Mouse (Mus musculus) G1E (cell line): ENCODE measurements around the gene Abhd14b. TPM values are rescaled to one million over a fixed set of nuclear protein-coding genes. Genes with fewer than 3 reads are reported as not detected.

Experiments
- ATAC-seq: 2 replicates; pipeline ENCODE4 v1.8.0; 2016; ENCODE audit warnings: mild to moderate bottlenecking; ENCODE audit not compliant: insufficient number of reproducible peaks, poor library complexity, low FRiP score, severe bottlenecking; ENCODE audit errors: extremely low read depth
- DNase-seq: peaks from one replicate; pipeline ENCODE4 v3.0.0; 2012; ENCODE audit warnings: low spot score
- H3K27me3 ChIP-seq: 2 replicates; pipeline ENCODE4 v1.6.1; 2012; ENCODE audit warnings: mild to moderate bottlenecking, low read length, inconsistent platforms; ENCODE audit not compliant: insufficient read depth
- H3K36me3 ChIP-seq: replicated peaks from 2 replicates; pipeline ENCODE3; 2012; ENCODE audit warnings: mild to moderate bottlenecking, inconsistent platforms
- H3K4me1 ChIP-seq: 2 replicates; pipeline ENCODE4 v1.6.1; 2012; ENCODE audit warnings: low read depth, low read length, inconsistent platforms, mixed read lengths; ENCODE audit not compliant: insufficient read depth
- H3K4me3 ChIP-seq: 2 replicates; pipeline ENCODE4 v1.5.1; 2012; ENCODE audit warnings: low read depth, mild to moderate bottlenecking, inconsistent platforms, low read length, moderate library complexity, mixed read lengths
- H3K9me3 ChIP-seq: replicated peaks from 2 replicates; pipeline ENCODE4 v1.6.1; 2012; ENCODE audit warnings: inconsistent platforms
- CTCF ChIP-seq: IDR thresholded peaks from 2 replicates; pipeline ENCODE4 v1.5.1; 2012; ENCODE audit warnings: low read depth, low read length, inconsistent platforms, mixed read lengths
- GATA1 ChIP-seq: IDR thresholded peaks from 2 replicates; pipeline ENCODE4 v1.6.1; 2012; ENCODE audit warnings: borderline replicate concordance, low read length, inconsistent platforms, mixed read lengths
- GATA2 ChIP-seq: IDR thresholded peaks from 2 replicates; pipeline ENCODE4 v1.6.1; 2012; ENCODE audit warnings: low read depth, low read length, inconsistent platforms, borderline replicate concordance
- POLR2AphosphoS5 ChIP-seq: IDR thresholded peaks from 2 replicates; pipeline ENCODE4 v1.6.1; 2012; ENCODE audit warnings: low read depth, low read length, inconsistent platforms; ENCODE audit not compliant: insufficient replicate concordance
- TAL1 ChIP-seq: conservative IDR thresholded peaks from 2 replicates; pipeline ENCODE4 v1.6.1; 2012; ENCODE audit warnings: low read depth, low read length, inconsistent platforms, mixed read lengths
- polyA plus RNA-seq: library from polyadenylated mRNA; stranded (reverse); fragments of >175 nt; gene quantifications from 2 replicates; pipeline ENCODE4 v1.2.3, GENCODE M21; 2012
- total RNA-seq, 2 experiments: library from RNA; stranded (forward) in 1 of 2; stranded (reverse) in 1 of 2; fragments of 200-1000 nt in 1 of 2; fragments of >200 nt in 1 of 2; fragmentation: Nextera tagmentation in 1 of 2; gene quantifications; 2 replicates each; pipeline ENCODE4 v1.2.3; 2014 to 2017

The Abhd14b gene
- total and polyA plus RNA-seq, 3 experiments: 2.3 to 6.9 (median 2.6) TPM

DNA sequence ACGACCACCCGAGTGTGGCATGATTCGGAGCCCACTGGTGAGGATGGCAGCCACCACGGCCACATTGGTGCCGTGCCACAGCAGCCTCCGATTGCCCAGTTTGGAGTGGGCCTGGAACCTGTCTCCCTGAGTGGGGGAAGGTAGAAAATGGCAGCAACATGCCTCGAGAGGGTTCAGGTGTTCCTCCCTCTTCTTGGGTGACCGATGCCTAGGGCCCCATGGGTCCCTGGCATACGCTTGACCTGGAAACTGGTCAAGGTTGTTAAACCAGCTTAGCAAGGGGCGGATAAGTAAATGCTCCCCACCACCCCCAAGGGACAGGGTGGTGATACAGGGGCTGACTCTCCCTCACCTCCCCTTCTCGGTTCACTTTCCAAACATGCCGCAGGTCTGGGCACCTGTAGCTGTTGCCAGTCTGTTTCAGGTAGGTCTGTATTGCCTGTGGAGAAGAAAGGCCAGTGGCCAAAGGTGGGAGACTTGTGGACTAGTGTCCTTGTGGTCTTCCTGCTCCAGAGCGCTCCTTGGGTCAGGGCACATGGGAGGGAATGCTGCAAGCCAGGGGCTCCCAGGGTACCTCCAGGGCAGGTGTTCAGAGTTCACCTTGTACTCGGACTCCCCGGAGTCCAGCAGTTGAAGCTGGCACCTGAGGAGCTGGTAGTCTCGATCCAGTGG, 26.0 kb downstream of the Abhd14b start:
- Histone ChIP-seq H3K4me3 (no peak overlapping the region), H3K9me3 (no peaks in the 10 kb centered on the region), H3K36me3 (no peaks in the 10 kb centered on the region), H3K4me1 (peaks cover 46% of the 10 kb centered on the region), H3K27me3 (peaks cover 29% of the 10 kb centered on the region)
- ATAC-seq (no peak), DNase-seq (no peak)
- TF ChIP-seq TAL1: no peak

DNA sequence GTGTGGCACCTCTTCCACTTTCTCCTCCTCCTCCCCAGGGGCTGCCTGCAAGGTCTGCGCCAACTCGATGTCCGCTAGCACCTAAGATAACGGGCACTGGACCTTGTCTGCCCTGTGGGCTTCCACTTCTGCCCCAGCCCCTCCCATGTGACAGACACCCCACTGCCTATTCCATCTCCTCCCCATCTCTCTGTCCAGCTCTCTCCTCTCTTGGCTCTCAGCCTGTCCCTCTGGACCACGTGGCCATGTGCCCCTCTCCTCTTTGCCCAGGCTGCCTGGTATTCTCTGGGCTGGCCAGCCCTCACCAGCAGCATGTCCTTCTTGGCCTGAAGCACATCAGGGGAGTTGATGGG, 26.5 kb downstream of the Abhd14b start:
- ATAC-seq: no peak
- no peak for DNase-seq
- Histone ChIP-seq H3K36me3 (peaks cover 3% of the 10 kb centered on the region), H3K4me1 (peaks cover 49% of the 10 kb centered on the region), H3K4me3 (no peak overlapping the region), H3K27me3 (peaks cover 29% of the 10 kb centered on the region), H3K9me3 (no peaks in the 10 kb centered on the region)
- TF ChIP-seq TAL1: no peak
- no peak for TF ChIP-seq CTCF
- TF ChIP-seq GATA1: no peak
- TF ChIP-seq GATA2: no peak
- TF ChIP-seq POLR2AphosphoS5: no peak

DNA sequence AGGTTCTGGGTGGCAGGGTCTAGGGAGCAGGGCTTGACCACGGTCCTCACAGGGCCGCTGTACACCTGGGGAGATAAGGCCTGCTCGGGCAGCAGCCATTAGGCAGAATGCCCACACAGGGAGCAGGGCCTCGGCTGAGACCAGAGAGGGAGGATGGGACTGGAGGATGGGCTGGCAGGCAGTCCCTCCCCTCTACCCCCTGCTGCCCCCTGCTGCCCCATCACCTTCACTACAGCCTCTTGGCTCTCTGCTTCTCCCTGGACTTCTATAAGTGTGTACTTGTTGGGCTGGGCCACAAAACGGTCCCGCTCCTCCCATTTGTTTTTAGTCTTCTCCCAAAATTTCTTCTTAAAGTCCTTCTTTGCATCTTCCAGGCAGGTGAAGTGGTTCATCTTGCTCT, 27.2 kb downstream of the Abhd14b start:
- peak; percentile 57 for TF ChIP-seq CTCF
- TF ChIP-seq TAL1: no peak
- no peak for ATAC-seq
- H3K4me1 ChIP-seq: peaks cover 50% of the 10 kb centered on the region

DNA sequence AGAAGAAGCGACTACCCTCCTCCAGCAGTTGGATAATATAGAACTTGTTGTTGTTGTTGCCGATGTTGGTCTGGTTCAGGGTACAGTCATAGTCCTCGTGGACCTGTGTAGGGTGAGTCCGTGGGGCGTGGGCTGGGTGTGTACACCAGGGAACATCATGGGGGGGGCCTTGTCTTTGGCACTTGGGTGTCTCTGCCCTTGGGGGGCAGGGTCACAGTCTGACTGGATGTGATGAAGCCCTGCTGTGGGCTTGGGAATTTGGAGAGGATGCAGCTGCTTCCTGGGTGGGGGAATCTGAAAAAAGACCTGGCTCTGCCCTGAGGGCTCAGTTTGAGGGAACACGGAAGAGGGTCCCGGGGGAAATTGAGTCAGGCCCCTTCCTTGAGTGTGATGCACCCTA, 27.8 kb downstream of the Abhd14b start:
- peaks cover 25% of the 10 kb centered on the region for H3K27me3 ChIP-seq
- H3K4me3 ChIP-seq: peak overlapping the region; percentile 38; the same call in 1 of the 2 replicates
- H3K4me1 ChIP-seq: peaks cover 55% of the 10 kb centered on the region
- DNase-seq (no peak), ATAC-seq (no peak)
- TF ChIP-seq CTCF (no peak), GATA2 (no peak), POLR2AphosphoS5 (no peak), GATA1 (no peak), TAL1 (no peak)
- no peaks in the 10 kb centered on the region for H3K9me3 ChIP-seq
- H3K36me3 ChIP-seq: peaks cover 16% of the 10 kb centered on the region

More for the DNA sequence above, 27.2 kb downstream of the Abhd14b start:
- peaks cover 29% of the 10 kb centered on the region for H3K27me3 ChIP-seq
- peaks cover 10% of the 10 kb centered on the region for H3K36me3 ChIP-seq
- H3K4me3 ChIP-seq: peak overlapping the region; percentile 44; the same call in 1 of the 2 replicates
- H3K9me3 ChIP-seq: no peaks in the 10 kb centered on the region
- peak; percentile 71 for DNase-seq

DNA sequence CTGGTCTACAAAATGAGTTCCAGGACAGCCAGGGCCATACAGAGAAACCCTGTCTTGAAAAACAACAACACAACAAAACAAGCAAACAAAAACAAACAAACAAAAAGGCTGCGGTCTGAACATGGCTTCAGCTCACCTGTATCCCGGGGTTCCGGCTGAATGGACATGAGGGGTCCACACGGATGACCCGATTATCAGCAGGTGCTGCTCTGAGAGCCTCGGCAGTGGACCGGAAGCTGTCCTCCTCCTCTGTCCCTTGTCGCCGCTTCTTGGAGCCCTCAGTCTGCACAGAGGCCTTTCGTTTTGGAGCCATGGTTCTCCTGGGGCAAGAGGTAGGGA, 28.4 kb downstream of the Abhd14b start, which contains the start of gene Rrp9:
Gene Rrp9, plus strand, starts transcription at position 301 of the 339 bp plus-strand sequence.
- no peak for ATAC-seq
- Histone ChIP-seq H3K36me3 (peaks cover 22% of the 10 kb centered on the region), H3K4me1 (peaks cover 59% of the 10 kb centered on the region), H3K27me3 (peaks cover 25% of the 10 kb centered on the region), H3K9me3 (no peaks in the 10 kb centered on the region), H3K4me3 (peak within 1 kb of the TSS; percentile 82; the same call in 1 of the 2 replicates)
- DNase-seq: no peak
- TF ChIP-seq CTCF (no peak), GATA1 (no peak), TAL1 (no peak), GATA2 (no peak), POLR2AphosphoS5 (no peak)

DNA sequence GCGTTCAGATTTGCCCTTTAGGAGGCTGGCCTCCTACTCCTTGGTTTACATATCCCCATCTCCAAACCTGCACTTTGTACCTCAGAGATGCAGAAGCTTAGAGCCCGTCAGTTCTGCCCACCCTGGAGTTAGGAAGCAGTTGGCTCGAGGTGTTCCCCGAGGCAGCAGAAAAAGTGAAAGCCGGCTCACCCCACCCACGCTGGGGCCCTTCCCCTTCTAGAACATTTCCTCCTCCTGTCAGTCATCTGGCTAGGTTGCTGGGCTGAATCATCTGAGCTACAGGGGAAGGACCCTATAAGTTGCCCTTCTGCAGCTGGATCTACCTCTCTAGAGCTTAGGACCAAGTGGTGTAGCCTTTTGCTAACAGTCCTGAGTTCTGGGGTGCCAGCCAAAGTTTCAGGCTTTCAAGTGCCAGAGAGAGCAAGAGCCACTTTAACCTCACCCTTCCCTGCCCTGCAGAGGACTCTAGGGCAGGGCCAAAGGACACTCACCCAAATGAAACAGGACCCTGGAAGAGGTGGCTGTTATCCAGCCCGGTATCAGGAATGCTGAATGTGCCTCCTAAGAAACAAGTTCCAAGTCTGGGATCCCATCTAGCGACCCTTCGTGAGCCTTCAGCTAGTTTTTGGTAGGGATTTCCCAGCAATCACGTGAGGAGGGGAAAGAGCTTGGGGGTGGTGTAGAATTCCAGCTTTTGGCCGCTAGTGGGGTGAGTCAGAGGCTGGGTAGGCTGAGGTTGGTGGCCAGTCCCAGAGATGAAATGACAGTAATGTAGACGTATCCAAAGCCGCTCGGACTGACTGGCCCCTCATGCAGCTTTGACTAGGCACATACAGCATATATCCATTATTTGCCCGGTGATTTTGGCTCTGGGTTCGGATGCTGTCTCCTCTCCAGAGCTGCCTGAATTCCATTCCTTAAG, 29.0 kb downstream of the Abhd14b start:
- H3K4me3 ChIP-seq: peak overlapping the region; percentile 82; the same call in 1 of the 2 replicates
- peaks cover 21% of the 10 kb centered on the region for H3K27me3 ChIP-seq
- ATAC-seq (no peak), DNase-seq (peak; percentile 63)
- peaks cover 65% of the 10 kb centered on the region for H3K4me1 ChIP-seq
- H3K9me3 ChIP-seq: no peaks in the 10 kb centered on the region
- TF ChIP-seq POLR2AphosphoS5 (no peak), CTCF (no peak), TAL1 (no peak), GATA2 (no peak), GATA1 (no peak)
- peaks cover 28% of the 10 kb centered on the region for H3K36me3 ChIP-seq
